In the genomic region with DNA sequence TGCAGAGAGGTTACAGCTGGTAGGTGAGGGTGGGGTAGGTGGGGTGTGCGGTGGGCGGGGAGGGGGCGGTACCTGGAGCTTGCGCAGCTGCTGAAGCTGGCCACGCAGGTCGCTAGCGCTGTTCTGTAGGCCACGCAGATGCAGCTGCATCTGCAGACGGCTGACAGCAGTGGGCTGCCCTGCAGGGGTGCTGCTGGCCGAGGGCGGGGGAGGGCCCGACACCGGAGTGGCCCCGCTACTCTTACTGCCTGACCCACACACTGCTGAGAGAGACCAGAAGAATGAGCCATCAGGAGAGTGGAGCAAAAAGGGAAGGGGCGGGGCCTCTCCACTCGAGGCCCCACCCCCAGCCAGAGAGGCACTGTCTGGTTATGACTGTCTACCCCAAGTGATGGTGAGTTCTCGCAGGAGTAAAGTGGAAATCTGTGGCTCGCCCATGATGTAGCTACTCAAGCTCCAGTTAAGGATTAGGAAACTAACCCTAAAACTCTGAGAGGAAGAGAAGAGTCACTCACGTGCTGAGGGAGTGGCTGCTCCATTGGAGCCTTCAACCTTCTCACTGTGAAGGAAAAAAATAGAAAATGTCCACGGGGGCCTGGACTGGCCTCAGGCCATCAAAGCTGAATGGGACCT, we compare ENCODE assay signal across 9 mouse cellular contexts. TPM values are rescaled to one million over a fixed set of nuclear protein-coding genes. Genes with fewer than 3 reads are reported as not detected.
DNase-seq lines count a peak whose midpoint lies in the region; ATAC-seq and TF ChIP-seq lines count a peak whose summit lies in the region.
"Had no signal": no experiment of that assay in that cellular context is flagged by ENCODE, and none has a peak within 500 bp of the region (broad histone marks: within the 10 kb centered on the region; RNA-seq: fewer than 3 reads in every experiment).

No protein-coding gene starts in this region.

- peak overlapping the region; percentile 17; the same call in 1 of the 2 replicates for H3K9ac ChIP-seq in heart, embryonic 12.5 days
- no peak overlapping the region for H3K9ac ChIP-seq in embryonic facial prominence, embryonic 12.5 days
- no peak overlapping the region for H3K9ac ChIP-seq in liver, embryonic 14.5 days (replicated peaks)
- 0 out of 2 replicates have a peak overlapping the region, but pooled peaks have one; percentile 10 for H3K9ac ChIP-seq in stomach, embryonic 16.5 days (ENCODE audit: low read length)

- H3K36me3 ChIP-seq in heart, embryonic 12.5 days, result no peaks in the 10 kb centered on the region
- H3K36me3 ChIP-seq in E14TG2a.4 (ENCODE audit: insufficient read depth, low read length), result peaks cover 21% of the 10 kb centered on the region
- no peaks in the 10 kb centered on the region for H3K36me3 ChIP-seq in embryonic facial prominence, embryonic 12.5 days
- no peaks in the 10 kb centered on the region for H3K36me3 ChIP-seq in liver, embryonic 14.5 days (replicated peaks; ENCODE audit: control insufficient read depth, insufficient read depth, low read depth)
- no peaks in the 10 kb centered on the region for H3K36me3 ChIP-seq in stomach, embryonic 16.5 days (ENCODE audit: control insufficient read depth, insufficient read depth, low read length)

- H3K9me3 ChIP-seq in heart, embryonic 12.5 days (replicated peaks), result no peaks in the 10 kb centered on the region
- no peaks in the 10 kb centered on the region for H3K9me3 ChIP-seq in E14TG2a.4 (ENCODE audit: low read length)
- H3K9me3 ChIP-seq in embryonic facial prominence, embryonic 12.5 days, result no peaks in the 10 kb centered on the region
- no peaks in the 10 kb centered on the region for H3K9me3 ChIP-seq in liver, embryonic 14.5 days (ENCODE audit: control insufficient read depth, low read length)
- H3K9me3 ChIP-seq in stomach, embryonic 16.5 days (replicated peaks; ENCODE audit: control insufficient read depth, low read length), result no peaks in the 10 kb centered on the region

- H3K27ac ChIP-seq in heart, embryonic 12.5 days (ENCODE audit: poor library complexity, severe bottlenecking), result no peak overlapping the region
- H3K27ac ChIP-seq in embryonic facial prominence, embryonic 12.5 days, result no peak overlapping the region
- no peak overlapping the region for H3K27ac ChIP-seq in liver, embryonic 14.5 days
- no peak overlapping the region for H3K27ac ChIP-seq in stomach, embryonic 16.5 days (ENCODE audit: low read length)

- ATAC-seq in heart, embryonic 12.5 days (ENCODE audit: insufficient number of reproducible peaks, low FRiP score), result no peak; the same call in 1 of the 2 replicates
- no peak for ATAC-seq in embryonic facial prominence, embryonic 12.5 days (ENCODE audit: insufficient number of reproducible peaks, insufficient read depth, low FRiP score, low TSS enrichment)
- peak; percentile 29; the same call in 1 of the 2 replicates for ATAC-seq in liver, embryonic 14.5 days (ENCODE audit: insufficient read depth)
- ATAC-seq in stomach, embryonic 16.5 days (ENCODE audit: insufficient read depth, low FRiP score), result peak; percentile 37; the same call in 1 of the 2 replicates

- peak overlapping the region; percentile 52 for H3K4me2 ChIP-seq in heart, embryonic 12.5 days
- peak overlapping the region; percentile 82 for H3K4me2 ChIP-seq in embryonic facial prominence, embryonic 12.5 days (replicated peaks)
- H3K4me2 ChIP-seq in liver, embryonic 14.5 days (ENCODE audit: low read depth), result peak overlapping the region; percentile 34
- H3K4me2 ChIP-seq in stomach, embryonic 16.5 days (ENCODE audit: low read depth, low read length), result peak overlapping the region; percentile 32

- peak overlapping the region; percentile 20 for H3K4me3 ChIP-seq in heart, embryonic 12.5 days
- peak overlapping the region; percentile 84 for H3K4me3 ChIP-seq in E14TG2a.4 (replicated peaks; ENCODE audit: low read length)
- H3K4me3 ChIP-seq in embryonic facial prominence, embryonic 12.5 days, result peak overlapping the region; percentile 24
- no peak overlapping the region for H3K4me3 ChIP-seq in liver, embryonic 14.5 days (ENCODE audit: insufficient read depth in 1 of 2, low read depth in 2 of 2, low read length in 2 of 2)
- H3K4me3 ChIP-seq in stomach, embryonic 16.5 days (replicated peaks; ENCODE audit: low read length), result peak overlapping the region; percentile 16
- H3K4me3 ChIP-seq: myocyte had no signal

- WGBS in heart, embryonic 12.5 days, result 4% methylated on average over 20 of the region's 20 CpGs
- 4% methylated on average over 20 of the region's 20 CpGs for WGBS in embryonic facial prominence, embryonic 12.5 days
- WGBS in liver, embryonic 14.5 days (ENCODE audit: insufficient replicate concordance), result 1% methylated on average over 20 of the region's 20 CpGs
- WGBS in stomach, embryonic 16.5 days, result 3% methylated on average over 20 of the region's 20 CpGs

- no peak for DNase-seq in heart, postnatal 4 days
- DNase-seq in liver, embryonic 14.5 days (ENCODE audit: low read depth in 3 of 3, low spot score in 3 of 3), result peak in 2 of 3 experiments; percentile 10 to 26
- DNase-seq in gastrocnemius, postnatal 25 days, result no peak
- no peak for DNase-seq in Muller cell, postnatal 12 days (ENCODE audit: inconsistent ontology term)

- H3K4me1 ChIP-seq in heart, embryonic 12.5 days (replicated peaks), result peaks cover 50% of the 10 kb centered on the region
- H3K4me1 ChIP-seq in E14TG2a.4 (replicated peaks; ENCODE audit: low read depth, low read length), result peaks cover 79% of the 10 kb centered on the region
- peaks cover 36% of the 10 kb centered on the region for H3K4me1 ChIP-seq in embryonic facial prominence, embryonic 12.5 days
- H3K4me1 ChIP-seq in liver, embryonic 14.5 days (replicated peaks; ENCODE audit: control insufficient read depth in 2 of 2, insufficient read depth in 2 of 2, low read length in 1 of 2), result 0 out of 4 replicates have a peak, but pooled peaks cover 0 to 3% of the 10 kb centered on the region in 2 experiments
- peaks cover 16% of the 10 kb centered on the region for H3K4me1 ChIP-seq in stomach, embryonic 16.5 days (ENCODE audit: control insufficient read depth, insufficient read depth, low read length)

- H3K27me3 ChIP-seq in heart, embryonic 12.5 days (replicated peaks), result peaks cover 97% of the 10 kb centered on the region
- H3K27me3 ChIP-seq in E14TG2a.4 (ENCODE audit: insufficient read depth, low read length), result peaks cover 66% of the 10 kb centered on the region
- H3K27me3 ChIP-seq in embryonic facial prominence, embryonic 12.5 days, result peaks cover 76% of the 10 kb centered on the region
- peaks cover 67% of the 10 kb centered on the region for H3K27me3 ChIP-seq in liver, embryonic 14.5 days (ENCODE audit: control insufficient read depth, insufficient read depth, low read length)
- peaks cover 65% of the 10 kb centered on the region for H3K27me3 ChIP-seq in stomach, embryonic 16.5 days (ENCODE audit: control insufficient read depth, insufficient read depth, low read length)

- no peak for TF ChIP-seq EP300 in liver, embryonic 14.5 days (IDR thresholded peaks at IDR 0.05; ENCODE audit: low read depth)

- no peak for TF ChIP-seq CTCF in E14TG2a.4 (conservative IDR thresholded peaks at IDR 0.05; ENCODE audit: low read length)
- no peak for TF ChIP-seq CTCF in liver, embryonic 14.5 days (IDR thresholded peaks at IDR 0.05; ENCODE audit: low read depth)

RNA-seq across cellular contexts. Expression of a gene that starts 32.9 kb away (rescaled TPM):
- polyA plus RNA-seq in heart, embryonic 12.5 days (2016; fragmentation: Nextera tagmentation; extraction: Ambion mirVana), result 0.90 and 1.00 TPM in 2 replicates
- not detected for total RNA-seq in heart, postnatal 4 days (2021)
- 1.1 and 1.4 TPM in 2 replicates for polyA plus RNA-seq in embryonic facial prominence, embryonic 12.5 days (2016; fragmentation: Nextera tagmentation; extraction: Ambion mirVana)
- 0.02 TPM in 1 of 2 replicates, not detected in the other for polyA plus RNA-seq in liver, embryonic 14.5 days (2012; rRNA removed)
- not detected in 2 replicates for polyA plus RNA-seq in liver, embryonic 14.5 days (2014; fragmentation: Nextera tagmentation; extraction: Ambion mirVana)
- polyA plus RNA-seq in stomach, embryonic 16.5 days (2015; fragmentation: Nextera tagmentation; extraction: Ambion mirVana), result 0.80 and 0.90 TPM in 2 replicates
- total RNA-seq in gastrocnemius, postnatal 25 days (2021), result not detected

RNA-seq across cellular contexts. Expression of a gene that starts 42.9 kb away (rescaled TPM):
- 0.09 TPM in 1 of 2 replicates, not detected in the other for polyA plus RNA-seq in heart, embryonic 12.5 days (2016; fragmentation: Nextera tagmentation; extraction: Ambion mirVana)
- under 1 TPM; 0.12 to 0.23 TPM for total RNA-seq in heart, postnatal 4 days (2021)
- 1.00 and 1.3 TPM in 2 replicates for polyA plus RNA-seq in embryonic facial prominence, embryonic 12.5 days (2016; fragmentation: Nextera tagmentation; extraction: Ambion mirVana)
- polyA plus RNA-seq in liver, embryonic 14.5 days (2012; rRNA removed), result 0.04 and 0.06 TPM in 2 replicates
- polyA plus RNA-seq in liver, embryonic 14.5 days (2014; fragmentation: Nextera tagmentation; extraction: Ambion mirVana), result not detected in 2 replicates
- 0.36 and 0.39 TPM in 2 replicates for polyA plus RNA-seq in stomach, embryonic 16.5 days (2015; fragmentation: Nextera tagmentation; extraction: Ambion mirVana)
- total RNA-seq in gastrocnemius, postnatal 25 days (2021), result under 1 TPM; 0.43 to 0.49 TPM
- polyA plus RNA-seq: myocyte had no signal

Comparison
In these comparisons a context has a peak if more than half of its experiments do, and no peak if none do; other contexts are left out.
1. ATAC-seq: peak in liver, embryonic 14.5 days (single experiment) and stomach, embryonic 16.5 days (single experiment); none in heart, embryonic 12.5 days (single experiment) and embryonic facial prominence, embryonic 12.5 days (single experiment).
2. H3K4me2 ChIP-seq: peak in every context shown above with its lines; median percentile 82 in embryonic facial prominence, embryonic 12.5 days; 52 in heart, embryonic 12.5 days; 34 in liver, embryonic 14.5 days; 32 in stomach, embryonic 16.5 days.
3. H3K4me3 ChIP-seq: peak in heart, embryonic 12.5 days (single experiment), E14TG2a.4 (single experiment), embryonic facial prominence, embryonic 12.5 days (single experiment) and stomach, embryonic 16.5 days (single experiment); none in liver, embryonic 14.5 days (0 of 2).
4. H3K9ac ChIP-seq: peak in heart, embryonic 12.5 days (single experiment) and stomach, embryonic 16.5 days (single experiment); none in embryonic facial prominence, embryonic 12.5 days (single experiment) and liver, embryonic 14.5 days (single experiment).
5. DNase-seq: peak in liver, embryonic 14.5 days (2 of 3); none in heart, postnatal 4 days (single experiment), gastrocnemius, postnatal 25 days (single experiment) and Muller cell, postnatal 12 days (single experiment).